Mouse (Mus musculus): ENCODE measurements at regions not wholly inside any gene's neighbourhood (a gene's known extent, or its start where the extent isn't known, plus 50 kb on each side); places are given as distances from the start of the nearest gene placed in this dataset.

GRCm38 (mm10) chr19:54311289-54311688 lies 267.3 kb downstream of the Adra2a start:
- H3K4me3 ChIP-seq (ENCODE audit: insufficient read depth, low read length), result no peak overlapping the region
- TF ChIP-seq POLR2A (IDR thresholded peaks at IDR 0.05; ENCODE audit: extremely low read depth, insufficient read depth, low read length), result no peak
- TF ChIP-seq CTCF (IDR thresholded peaks at IDR 0.05; ENCODE audit: extremely low read depth, insufficient read depth, low read length), result no peak
- H3K4me1 ChIP-seq (ENCODE audit: control insufficient read depth, insufficient read depth, low read length), result no peaks in the 10 kb centered on the region
- no peak overlapping the region for H3K27ac ChIP-seq (ENCODE audit: insufficient read depth, low read length)

DNA sequence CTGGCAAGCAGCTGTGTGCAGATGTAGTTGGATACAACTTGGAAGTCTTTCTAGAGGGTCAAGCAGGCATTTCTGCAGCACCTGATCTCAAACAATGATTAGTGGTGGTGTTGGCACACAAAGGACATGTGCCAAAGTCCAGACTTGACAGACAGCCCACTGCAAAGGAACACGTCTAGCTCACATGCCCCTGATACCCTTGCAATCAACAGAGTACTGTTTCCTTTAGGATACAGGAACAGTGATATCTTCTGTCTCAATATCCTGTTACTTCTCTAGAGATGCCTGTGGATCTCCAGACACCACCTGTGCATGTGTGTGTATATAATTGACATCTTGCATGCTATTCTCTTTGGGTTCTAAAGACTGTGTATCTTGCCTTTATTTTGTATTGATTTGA lies 267.8 kb downstream of the Adra2a start:
- TF ChIP-seq POLR2A (IDR thresholded peaks at IDR 0.05; ENCODE audit: extremely low read depth, insufficient read depth, low read length) (no peak), CTCF (IDR thresholded peaks at IDR 0.05; ENCODE audit: extremely low read depth, insufficient read depth, low read length) (no peak)
- Histone ChIP-seq H3K4me3 (ENCODE audit: insufficient read depth, low read length) (no peak overlapping the region), H3K4me1 (ENCODE audit: control insufficient read depth, insufficient read depth, low read length) (no peaks in the 10 kb centered on the region), H3K27ac (ENCODE audit: insufficient read depth, low read length) (no peak overlapping the region)

DNA sequence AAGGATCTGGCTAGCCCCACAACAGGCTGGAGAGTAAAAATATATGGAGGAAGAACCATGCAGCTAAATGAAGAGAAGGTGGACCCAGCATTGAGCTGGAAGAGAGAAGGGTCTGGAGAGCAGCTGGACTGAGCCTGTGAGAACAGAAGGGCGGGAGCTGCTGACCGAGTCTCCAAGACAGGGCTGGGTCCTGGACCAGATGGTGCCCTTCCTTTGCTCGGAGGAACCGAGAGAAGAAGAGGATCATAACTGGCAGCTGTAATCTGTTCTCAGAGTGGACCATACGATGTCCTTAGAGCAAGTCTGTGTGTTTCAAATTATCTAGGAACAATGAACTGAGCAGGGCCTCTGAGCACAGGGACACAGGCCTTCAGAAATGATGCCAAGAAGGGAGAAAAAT lies 279.3 kb downstream of the Adra2a start:
- TF ChIP-seq POLR2A (IDR thresholded peaks at IDR 0.05; ENCODE audit: extremely low read depth, insufficient read depth, low read length) (no peak), CTCF (IDR thresholded peaks at IDR 0.05; ENCODE audit: extremely low read depth, insufficient read depth, low read length) (no peak)
- Histone ChIP-seq H3K27ac (ENCODE audit: insufficient read depth, low read length) (no peak overlapping the region), H3K4me3 (ENCODE audit: insufficient read depth, low read length) (no peak overlapping the region), H3K4me1 (ENCODE audit: control insufficient read depth, insufficient read depth, low read length) (no peaks in the 10 kb centered on the region)

GRCm38 (mm10) chr19:54324991-54325390 lies 281.0 kb downstream of the Adra2a start:
- H3K4me3 ChIP-seq (ENCODE audit: insufficient read depth, low read length), result no peak overlapping the region
- H3K4me1 ChIP-seq (ENCODE audit: control insufficient read depth, insufficient read depth, low read length), result no peaks in the 10 kb centered on the region
- TF ChIP-seq CTCF (IDR thresholded peaks at IDR 0.05; ENCODE audit: extremely low read depth, insufficient read depth, low read length) (no peak), POLR2A (IDR thresholded peaks at IDR 0.05; ENCODE audit: extremely low read depth, insufficient read depth, low read length) (no peak)
- no peak overlapping the region for H3K27ac ChIP-seq (ENCODE audit: insufficient read depth, low read length)

DNA sequence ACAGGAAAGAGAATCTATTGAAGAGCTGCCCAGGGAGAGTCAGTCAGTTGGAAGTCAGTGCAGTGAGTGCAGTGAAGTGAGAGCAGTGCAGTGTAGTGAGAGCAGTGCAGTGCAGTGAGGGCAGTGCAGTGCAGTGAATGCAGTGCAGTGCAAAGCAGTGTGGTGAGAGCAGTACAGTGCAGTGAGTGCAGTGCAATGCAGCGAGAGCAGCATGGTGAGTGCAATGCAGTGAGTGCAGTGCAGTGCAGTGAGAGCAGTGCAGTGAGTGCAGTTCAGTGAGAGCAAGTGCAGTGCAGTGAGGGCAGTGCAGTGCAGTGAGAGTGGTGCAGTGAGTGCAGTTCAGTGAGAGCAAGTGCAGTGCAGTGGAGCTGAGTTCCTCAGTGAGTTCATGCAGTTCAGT lies 288.2 kb downstream of the Adra2a start:
- no peak overlapping the region for H3K27ac ChIP-seq (ENCODE audit: insufficient read depth, low read length)
- H3K4me3 ChIP-seq (ENCODE audit: insufficient read depth, low read length), result no peak overlapping the region
- no peaks in the 10 kb centered on the region for H3K4me1 ChIP-seq (ENCODE audit: control insufficient read depth, insufficient read depth, low read length)
- no peak for TF ChIP-seq POLR2A (IDR thresholded peaks at IDR 0.05; ENCODE audit: extremely low read depth, insufficient read depth, low read length)
- no peak for TF ChIP-seq CTCF (IDR thresholded peaks at IDR 0.05; ENCODE audit: extremely low read depth, insufficient read depth, low read length)

DNA sequence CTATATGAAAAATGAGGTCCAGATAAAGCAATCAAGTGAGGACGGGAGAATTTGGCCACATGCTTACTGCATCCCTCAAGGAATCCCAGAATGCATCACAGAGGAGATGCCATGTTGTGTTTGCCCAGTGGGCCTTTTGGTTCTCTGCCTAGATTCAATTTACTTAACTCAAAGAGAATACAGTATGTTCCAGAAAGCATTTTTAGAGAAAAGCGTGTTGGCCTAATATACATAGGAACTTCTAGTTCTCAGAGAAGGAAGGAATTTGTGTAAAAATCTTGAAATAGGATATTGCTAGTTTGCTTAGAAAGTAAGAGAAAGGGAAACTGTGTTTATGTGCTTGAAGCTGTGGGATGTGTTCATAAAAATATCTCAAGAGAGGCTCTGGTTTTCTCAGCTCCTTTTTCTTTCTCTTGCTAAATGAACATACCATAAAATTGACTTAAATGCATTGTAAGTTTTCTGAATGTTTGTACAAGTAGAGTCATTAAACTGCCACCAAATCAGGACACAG lies 296.9 kb downstream of the Adra2a start:
- no peak overlapping the region; the same call in 1 of the 2 replicates for H3K27ac ChIP-seq (ENCODE audit: insufficient read depth, low read length)
- TF ChIP-seq POLR2A (IDR thresholded peaks at IDR 0.05; ENCODE audit: extremely low read depth, insufficient read depth, low read length), result no peak
- no peak for TF ChIP-seq CTCF (IDR thresholded peaks at IDR 0.05; ENCODE audit: extremely low read depth, insufficient read depth, low read length)
- peaks cover 2% of the 10 kb centered on the region for H3K4me1 ChIP-seq (ENCODE audit: control insufficient read depth, insufficient read depth, low read length)
- H3K4me3 ChIP-seq (ENCODE audit: insufficient read depth, low read length), result no peak overlapping the region

DNA sequence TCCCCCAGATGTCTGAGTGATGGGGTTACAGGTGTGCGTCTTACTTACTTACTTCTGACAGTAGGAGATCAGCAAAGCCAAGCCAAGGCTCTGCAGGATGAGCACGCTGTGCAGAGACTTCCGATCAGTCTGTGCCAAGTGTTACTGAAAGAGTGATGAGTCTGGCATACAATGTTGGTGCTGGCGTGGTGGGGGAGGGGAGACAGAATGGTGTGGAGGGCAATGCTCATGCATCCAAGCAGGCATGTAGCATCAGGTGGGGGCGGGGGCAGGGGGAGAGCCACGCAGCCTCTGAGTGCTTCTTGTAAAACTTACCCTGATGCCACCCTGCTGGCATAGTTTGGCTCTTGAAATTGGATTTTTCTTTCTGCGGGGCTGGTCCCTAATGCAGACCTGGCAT lies 315.8 kb downstream of the Adra2a start:
- Histone ChIP-seq H3K4me3 (ENCODE audit: insufficient read depth, low read length) (no peak overlapping the region), H3K4me1 (ENCODE audit: control insufficient read depth, insufficient read depth, low read length) (peaks cover 2% of the 10 kb centered on the region; the same call in 1 of the 2 replicates), H3K27ac (ENCODE audit: insufficient read depth, low read length) (no peak overlapping the region)
- no peak for TF ChIP-seq POLR2A (IDR thresholded peaks at IDR 0.05; ENCODE audit: extremely low read depth, insufficient read depth, low read length)
- TF ChIP-seq CTCF (IDR thresholded peaks at IDR 0.05; ENCODE audit: extremely low read depth, insufficient read depth, low read length), result no peak

DNA sequence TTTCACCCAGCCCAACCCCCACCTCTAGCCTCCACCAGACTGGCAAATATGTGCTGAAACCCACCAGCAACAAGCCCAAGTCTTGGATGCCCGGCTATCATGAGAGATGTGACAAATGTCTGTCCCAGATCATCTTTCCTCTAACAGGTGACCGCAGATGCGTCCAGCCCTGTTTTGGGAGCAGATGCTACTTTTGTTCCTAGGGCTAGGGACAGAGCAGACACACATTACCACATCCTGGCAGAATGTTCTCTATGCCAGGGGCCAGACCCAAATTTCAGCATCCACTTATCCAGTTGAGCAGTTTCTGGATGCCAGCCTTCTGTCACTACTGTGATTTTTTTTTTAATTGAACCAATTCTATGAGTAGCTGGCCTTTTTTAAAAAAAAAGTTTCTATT lies 316.7 kb downstream of the Adra2a start:
- no peak overlapping the region for H3K4me3 ChIP-seq (ENCODE audit: insufficient read depth, low read length)
- no peak for TF ChIP-seq POLR2A (IDR thresholded peaks at IDR 0.05; ENCODE audit: extremely low read depth, insufficient read depth, low read length)
- no peak for TF ChIP-seq CTCF (IDR thresholded peaks at IDR 0.05; ENCODE audit: extremely low read depth, insufficient read depth, low read length)

GRCm38 (mm10) chr19:54385101-54385500 lies 341.1 kb downstream of the Adra2a start:
- Histone ChIP-seq H3K27ac (ENCODE audit: insufficient read depth, low read length) (no peak overlapping the region), H3K4me3 (ENCODE audit: insufficient read depth, low read length) (no peak overlapping the region), H3K4me1 (ENCODE audit: control insufficient read depth, insufficient read depth, low read length) (no peaks in the 10 kb centered on the region)
- TF ChIP-seq POLR2A (IDR thresholded peaks at IDR 0.05; ENCODE audit: extremely low read depth, insufficient read depth, low read length) (no peak), CTCF (IDR thresholded peaks at IDR 0.05; ENCODE audit: extremely low read depth, insufficient read depth, low read length) (no peak)

More for the DNA sequence above, 316.7 kb downstream of the Adra2a start:
- Histone ChIP-seq H3K4me1 (ENCODE audit: control insufficient read depth, insufficient read depth, low read length) (peaks cover 2% of the 10 kb centered on the region; the same call in 1 of the 2 replicates), H3K27ac (ENCODE audit: insufficient read depth, low read length) (no peak overlapping the region)

GRCm38 (mm10) chr19:54391406-54391805 lies 347.5 kb downstream of the Adra2a start:
- TF ChIP-seq POLR2A (IDR thresholded peaks at IDR 0.05; ENCODE audit: extremely low read depth, insufficient read depth, low read length), result no peak
- TF ChIP-seq CTCF (IDR thresholded peaks at IDR 0.05; ENCODE audit: extremely low read depth, insufficient read depth, low read length), result no peak
- H3K4me1 ChIP-seq (ENCODE audit: control insufficient read depth, insufficient read depth, low read length), result no peaks in the 10 kb centered on the region
- H3K4me3 ChIP-seq (ENCODE audit: insufficient read depth, low read length), result no peak overlapping the region
- H3K27ac ChIP-seq (ENCODE audit: insufficient read depth, low read length), result no peak overlapping the region
